Mouse (Mus musculus): ENCODE results near the gene Ttc27. TPM values are rescaled to one million over a fixed set of nuclear protein-coding genes. Genes with fewer than 3 reads are reported as not detected.
A peak's percentile ranks its signal among the peaks of the same experiment; 100 is the strongest.

The Ttc27 gene
- polyA plus RNA-seq, 1 experiment from 2014 or later: 25.9 TPM

GRCm38 (mm10) chr17:74754369-74755118, 37.0 kb downstream of the Ttc27 start:
- Histone ChIP-seq H3K27ac (no peak overlapping the region), H3K27me3 (no peaks in the 10 kb centered on the region), H3K4me3 (no peak overlapping the region), H3K4me1 (no peaks in the 10 kb centered on the region), H3K9me3 (no peaks in the 10 kb centered on the region), H3K4me2 (replicated peaks) (no peak overlapping the region), H3K36me3 (peaks cover 9% of the 10 kb centered on the region), H3K9ac (no peak overlapping the region)
- 94% methylated on average over 11 of the region's 11 CpGs for WGBS
- no peak for ATAC-seq (ENCODE audit: insufficient number of reproducible peaks, insufficient read depth, low FRiP score, low TSS enrichment)

GRCm38 (mm10) chr17:74769390-74769811, 51.9 kb downstream of the Ttc27 start:
- Histone ChIP-seq H3K27me3 (no peaks in the 10 kb centered on the region), H3K9me3 (no peaks in the 10 kb centered on the region), H3K27ac (no peak overlapping the region), H3K4me2 (replicated peaks) (no peak overlapping the region), H3K36me3 (0 out of 2 replicates have a peak, but pooled peaks cover 4% of the 10 kb centered on the region), H3K4me3 (no peak overlapping the region), H3K9ac (no peak overlapping the region), H3K4me1 (no peaks in the 10 kb centered on the region)
- no peak for ATAC-seq (ENCODE audit: insufficient number of reproducible peaks, insufficient read depth, low FRiP score, low TSS enrichment)
- WGBS: 83% methylated on average over 9 of the region's 9 CpGs

GRCm38 (mm10) chr17:74772364-74772763, 54.8 kb downstream of the Ttc27 start:
- H3K27me3 ChIP-seq: no peaks in the 10 kb centered on the region
- H3K36me3 ChIP-seq: 0 out of 2 replicates have a peak, but pooled peaks cover 3% of the 10 kb centered on the region
- no peak for ATAC-seq (ENCODE audit: insufficient number of reproducible peaks, insufficient read depth, low FRiP score, low TSS enrichment)
- no peaks in the 10 kb centered on the region for H3K4me1 ChIP-seq
- no peak overlapping the region for H3K4me3 ChIP-seq
- WGBS: 89% methylated on average over 4 of the region's 4 CpGs
- no peaks in the 10 kb centered on the region for H3K9me3 ChIP-seq
- no peak overlapping the region for H3K4me2 ChIP-seq (replicated peaks)
- H3K9ac ChIP-seq: no peak overlapping the region
- H3K27ac ChIP-seq: no peak overlapping the region

GRCm38 (mm10) chr17:74773556-74773955, 56.0 kb downstream of the Ttc27 start:
- Histone ChIP-seq H3K27me3 (no peaks in the 10 kb centered on the region), H3K4me2 (replicated peaks) (no peak overlapping the region), H3K4me1 (no peaks in the 10 kb centered on the region), H3K27ac (no peak overlapping the region), H3K9me3 (no peaks in the 10 kb centered on the region), H3K36me3 (no peaks in the 10 kb centered on the region), H3K9ac (no peak overlapping the region), H3K4me3 (no peak overlapping the region)
- 63% methylated on average over 5 of the region's 5 CpGs for WGBS
- ATAC-seq (ENCODE audit: insufficient number of reproducible peaks, insufficient read depth, low FRiP score, low TSS enrichment): no peak

- Histone ChIP-seq H3K27ac (no peak overlapping the region), H3K9me3 (no peaks in the 10 kb centered on the region), H3K4me3 (no peak overlapping the region), H3K36me3 (no peaks in the 10 kb centered on the region), H3K27me3 (no peaks in the 10 kb centered on the region), H3K9ac (no peak overlapping the region), H3K4me1 (no peaks in the 10 kb centered on the region), H3K4me2 (replicated peaks) (no peak overlapping the region)
- no peak for ATAC-seq (ENCODE audit: insufficient number of reproducible peaks, insufficient read depth, low FRiP score, low TSS enrichment)
- 83% methylated on average over 4 of the region's 4 CpGs for WGBS
These were observed 62.6 kb downstream of the Ttc27 start for GRCm38 (mm10) chr17:74780133-74780532.

- no peaks in the 10 kb centered on the region for H3K4me1 ChIP-seq
- 89% methylated on average over 9 of the region's 9 CpGs for WGBS
- H3K9me3 ChIP-seq: no peaks in the 10 kb centered on the region
- no peaks in the 10 kb centered on the region for H3K36me3 ChIP-seq
- no peak for ATAC-seq (ENCODE audit: insufficient number of reproducible peaks, insufficient read depth, low FRiP score, low TSS enrichment)
- no peak overlapping the region for H3K4me2 ChIP-seq (replicated peaks)
- no peak overlapping the region for H3K9ac ChIP-seq
- H3K27ac ChIP-seq: no peak overlapping the region
- H3K4me3 ChIP-seq: no peak overlapping the region
- H3K27me3 ChIP-seq: no peaks in the 10 kb centered on the region
These were observed 63.1 kb downstream of the Ttc27 start for GRCm38 (mm10) chr17:74780627-74781026.

GRCm38 (mm10) chr17:74781911-74782310, 64.4 kb downstream of the Ttc27 start:
- Histone ChIP-seq H3K4me3 (no peak overlapping the region), H3K4me2 (replicated peaks) (no peak overlapping the region), H3K36me3 (no peaks in the 10 kb centered on the region), H3K27ac (no peak overlapping the region), H3K27me3 (no peaks in the 10 kb centered on the region), H3K9ac (no peak overlapping the region), H3K9me3 (no peaks in the 10 kb centered on the region), H3K4me1 (no peaks in the 10 kb centered on the region)
- ATAC-seq (ENCODE audit: insufficient number of reproducible peaks, insufficient read depth, low FRiP score, low TSS enrichment): no peak

- no peaks in the 10 kb centered on the region for H3K36me3 ChIP-seq
- no peak overlapping the region for H3K9ac ChIP-seq
- H3K4me3 ChIP-seq: no peak overlapping the region
- H3K27ac ChIP-seq: no peak overlapping the region
- H3K4me1 ChIP-seq: no peaks in the 10 kb centered on the region
- no peaks in the 10 kb centered on the region for H3K27me3 ChIP-seq
- 81% methylated on average over 5 of the region's 5 CpGs for WGBS
- no peak for ATAC-seq (ENCODE audit: insufficient number of reproducible peaks, insufficient read depth, low FRiP score, low TSS enrichment)
- no peaks in the 10 kb centered on the region for H3K9me3 ChIP-seq
- H3K4me2 ChIP-seq (replicated peaks): no peak overlapping the region
These were observed 68.1 kb downstream of the Ttc27 start for GRCm38 (mm10) chr17:74785586-74785985.

- no peak for ATAC-seq (ENCODE audit: insufficient number of reproducible peaks, insufficient read depth, low FRiP score, low TSS enrichment)
- Histone ChIP-seq H3K9ac (no peak overlapping the region), H3K4me1 (no peaks in the 10 kb centered on the region), H3K4me2 (replicated peaks) (no peak overlapping the region), H3K9me3 (no peaks in the 10 kb centered on the region), H3K27me3 (no peaks in the 10 kb centered on the region), H3K36me3 (no peaks in the 10 kb centered on the region), H3K4me3 (no peak overlapping the region), H3K27ac (no peak overlapping the region)
- WGBS: 80% methylated on average over 10 of the region's 10 CpGs
These were observed 68.7 kb downstream of the Ttc27 start for GRCm38 (mm10) chr17:74786198-74786734.

GRCm38 (mm10) chr17:74796023-74796699, 78.6 kb downstream of the Ttc27 start:
- no peaks in the 10 kb centered on the region for H3K9me3 ChIP-seq
- ATAC-seq (ENCODE audit: insufficient number of reproducible peaks, insufficient read depth, low FRiP score, low TSS enrichment): no peak
- H3K27ac ChIP-seq: 0 out of 2 replicates have a peak overlapping the region, but pooled peaks have one; percentile 47
- WGBS: 76% methylated on average over 14 of the region's 14 CpGs
- H3K36me3 ChIP-seq: peaks cover 4% of the 10 kb centered on the region; the same call in 1 of the 2 replicates
- H3K27me3 ChIP-seq: no peaks in the 10 kb centered on the region
- H3K4me3 ChIP-seq: no peak overlapping the region
- H3K4me2 ChIP-seq (replicated peaks): no peak overlapping the region
- no peak overlapping the region for H3K9ac ChIP-seq
- peaks cover 3% of the 10 kb centered on the region; the same call in 1 of the 2 replicates for H3K4me1 ChIP-seq

GRCm38 (mm10) chr17:74799865-74800264, 82.3 kb downstream of the Ttc27 start:
- Histone ChIP-seq H3K4me3 (no peak overlapping the region), H3K9ac (no peak overlapping the region), H3K27me3 (no peaks in the 10 kb centered on the region), H3K27ac (no peak overlapping the region), H3K9me3 (no peaks in the 10 kb centered on the region), H3K36me3 (peaks cover 4% of the 10 kb centered on the region; the same call in 1 of the 2 replicates), H3K4me1 (peaks cover 3% of the 10 kb centered on the region; the same call in 1 of the 2 replicates), H3K4me2 (replicated peaks) (no peak overlapping the region)
- no peak for ATAC-seq (ENCODE audit: insufficient number of reproducible peaks, insufficient read depth, low FRiP score, low TSS enrichment)
- WGBS: 87% methylated on average over 6 of the region's 6 CpGs

- Histone ChIP-seq H3K27ac (no peak overlapping the region), H3K27me3 (no peaks in the 10 kb centered on the region), H3K4me2 (replicated peaks) (no peak overlapping the region), H3K9me3 (no peaks in the 10 kb centered on the region), H3K4me1 (no peaks in the 10 kb centered on the region), H3K4me3 (no peak overlapping the region), H3K9ac (no peak overlapping the region), H3K36me3 (peaks cover 4% of the 10 kb centered on the region; the same call in 1 of the 2 replicates)
- WGBS: 84% methylated on average over 4 of the region's 4 CpGs
- ATAC-seq (ENCODE audit: insufficient number of reproducible peaks, insufficient read depth, low FRiP score, low TSS enrichment): no peak
These were observed 85.2 kb downstream of the Ttc27 start for GRCm38 (mm10) chr17:74802765-74803164.

Data from embryonic facial prominence, embryonic 12.5 days (tissue).